Mouse (Mus musculus) colon, adult 2 months (tissue): ENCODE data around the gene Evc2. TPM values are rescaled to one million over a fixed set of nuclear protein-coding genes. Genes with fewer than 3 reads are reported as not detected.

Experiments
- polyA plus RNA-seq: library from polyadenylated mRNA; depleted of rRNA; stranded (reverse); fragments of >200 nt; gene quantifications from 2 replicates; pipeline ENCODE4 v1.2.3, GENCODE M21; 2012; rRNA removed

Gene Evc2
- 6.9 and 7.5 TPM in 2 replicates for polyA plus RNA-seq

GRCm38 (mm10) chr5:37338288-37338687, at the start of gene Evc2:
Gene Evc2, plus strand, starts transcription at chr5:37338499.

DNA sequence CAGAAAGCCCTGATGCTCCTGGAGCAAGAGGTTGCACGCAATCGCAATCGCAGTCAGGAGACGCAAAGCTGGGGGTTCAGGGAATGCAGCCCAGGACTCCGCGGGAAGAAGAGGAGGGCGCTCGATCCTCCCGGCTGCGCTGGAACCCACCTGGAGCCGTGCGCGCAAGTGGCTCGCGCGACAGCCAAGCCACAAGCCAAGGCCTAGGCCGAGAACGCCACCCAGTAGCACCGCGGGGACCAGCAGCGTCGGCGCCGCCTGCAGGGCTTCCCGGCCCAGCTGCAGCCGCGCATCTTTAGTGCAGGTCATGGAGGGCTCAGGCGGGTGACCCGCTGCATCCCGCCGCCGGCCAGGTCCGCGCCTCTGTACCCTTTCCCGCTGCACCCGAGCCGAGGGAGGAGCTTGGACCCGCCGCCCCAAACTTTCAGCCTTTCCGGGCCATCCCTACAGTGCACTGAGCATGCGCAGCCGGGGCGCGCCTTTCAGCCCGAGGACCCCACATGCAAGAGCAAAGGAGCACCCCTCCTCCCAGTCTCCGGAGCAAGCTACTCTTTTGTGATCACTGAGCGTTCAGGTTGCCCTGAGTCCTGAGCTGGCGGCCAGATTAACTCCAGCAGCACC, 1.7 kb upstream of the Evc2 start, which contains the start of gene Evc:
TSS of gene Evc (minus strand) at position 410 of the 621 bp plus-strand sequence.

Other genes with a start within 250 kb of the Evc2 start
- 3.3 and 3.8 TPM in 2 replicates for gene Crmp1, start 96.6 kb upstream of the Evc2 start, polyA plus RNA-seq
- 6.9 and 7.0 TPM in 2 replicates for gene Evc, start 1.6 kb upstream of the Evc2 start, polyA plus RNA-seq